Mouse (Mus musculus) midbrain, embryonic 11.5 days (tissue): ENCODE results near the gene Olfr559. TPM values are rescaled to one million over a fixed set of nuclear protein-coding genes. Genes with fewer than 3 reads are reported as not detected.

ENCODE experiments used
- ATAC-seq: fragments of 200-750 bp; cut with Nextera tagmentation; 2 replicates; pipeline ENCODE4 v1.8.0; 2017; ENCODE audit warnings: moderate TSS enrichment, moderate library complexity; ENCODE audit not compliant: low FRiP score
- DNase-seq: peaks from one replicate; pipeline ENCODE4 v3.0.0; 2015; ENCODE audit warnings: low spot score; ENCODE audit errors: missing footprints
- H3K27ac ChIP-seq: fragments of 300-500 bp; sonication (generic); 2 replicates; pipeline ENCODE4 v1.5.1; 2014; ENCODE audit warnings: low read depth, low read length
- H3K27me3 ChIP-seq: fragments of 300-500 bp; sonication (generic); 2 replicates; pipeline ENCODE4 v1.6.1; 2014; ENCODE audit warnings: mild to moderate bottlenecking, low read length, moderate library complexity, mixed read lengths; ENCODE audit not compliant: control insufficient read depth, insufficient read depth
- H3K36me3 ChIP-seq: fragments of 300-500 bp; sonication (generic); 2 replicates; pipeline ENCODE4 v1.6.1; 2014; ENCODE audit warnings: mild to moderate bottlenecking, low read length, moderate library complexity, mixed read lengths; ENCODE audit not compliant: control insufficient read depth, insufficient read depth
- H3K4me1 ChIP-seq: fragments of 300-500 bp; sonication (generic); 2 replicates; pipeline ENCODE4 v1.6.1; 2014; ENCODE audit warnings: low read length; ENCODE audit not compliant: control insufficient read depth, insufficient read depth
- H3K4me2 ChIP-seq: fragments of 300-500 bp; sonication (generic); 2 replicates; pipeline ENCODE4 v1.6.1; 2014; ENCODE audit warnings: mild to moderate bottlenecking, moderate library complexity
- H3K4me3 ChIP-seq: fragments of 300-500 bp; sonication (generic); 2 replicates; pipeline ENCODE4 v1.5.1; 2014; ENCODE audit warnings: low read depth, low read length
- H3K9ac ChIP-seq: fragments of 300-500 bp; sonication (generic); 2 replicates; pipeline ENCODE4 v1.6.1; 2014; ENCODE audit warnings: low read length
- H3K9me3 ChIP-seq: fragments of 300-500 bp; sonication (generic); 2 replicates; pipeline ENCODE4 v1.6.1; 2016; ENCODE audit warnings: low read length; ENCODE audit not compliant: control insufficient read depth
- WGBS: fragments of 180-500 bp; shearing (Covaris S2); extraction: QIAGEN DNeasy Blood & Tissue Kit; methylation state at CpG from one replicate; pipeline ENCODE4 v1.1.7; 2014; 5-methylcytosine and 5-hydroxymethylcytosine counted together
- polyA plus RNA-seq: library from polyadenylated mRNA; unstranded; fragments of >200 nt; fragmentation: Nextera tagmentation; extraction: Ambion mirVana; gene quantifications from 2 replicates; pipeline ENCODE4 v1.2.1, GENCODE M21; 2014

The Olfr559 gene
- polyA plus RNA-seq, 1 experiment from 2014 or later = not detected

DNA sequence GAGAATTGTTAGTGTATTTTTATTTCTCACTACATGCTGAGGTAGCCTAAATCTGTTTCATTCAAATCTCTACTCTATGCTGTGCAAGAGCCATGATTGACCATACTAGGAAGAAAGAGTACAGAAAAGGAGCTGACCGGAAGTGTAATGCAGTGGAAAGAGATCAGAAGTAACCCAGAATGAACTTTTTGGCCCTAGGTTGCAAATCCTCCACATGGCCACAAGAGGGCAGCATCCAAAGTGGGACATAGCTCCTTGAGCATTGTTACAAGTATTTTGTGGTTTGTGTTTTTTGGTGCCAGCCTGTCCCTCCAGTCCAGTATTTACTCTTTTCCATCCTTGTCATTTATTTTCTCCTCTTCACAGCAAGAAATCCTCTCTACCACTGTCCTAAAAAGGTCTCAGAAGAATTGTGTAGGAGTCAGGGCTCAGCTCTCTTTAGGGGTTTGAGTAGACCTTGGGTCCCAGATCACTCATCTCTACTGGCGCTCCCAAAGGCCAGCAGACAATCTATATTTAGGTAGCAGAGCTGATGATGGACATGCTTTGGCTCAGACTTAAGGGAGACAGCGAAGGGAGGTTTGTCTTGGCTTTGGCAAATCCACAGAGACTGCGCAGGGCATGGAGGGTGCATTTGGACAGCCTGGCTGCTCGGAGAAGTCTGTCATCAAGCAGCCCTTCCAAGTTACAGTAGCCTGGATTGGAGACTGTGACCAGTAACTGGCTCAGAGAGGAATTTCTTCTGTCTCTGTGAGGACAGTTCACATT lies 31.7 kb downstream of the Olfr559 start, which contains the start of gene Olfr557:
Gene Olfr557, plus strand, starts transcription at position 553 of the 768 bp plus-strand sequence.
- no peak within 1 kb of the TSS for H3K9ac ChIP-seq
- 82% methylated on average over 5 of the region's 5 CpGs for WGBS

DNA sequence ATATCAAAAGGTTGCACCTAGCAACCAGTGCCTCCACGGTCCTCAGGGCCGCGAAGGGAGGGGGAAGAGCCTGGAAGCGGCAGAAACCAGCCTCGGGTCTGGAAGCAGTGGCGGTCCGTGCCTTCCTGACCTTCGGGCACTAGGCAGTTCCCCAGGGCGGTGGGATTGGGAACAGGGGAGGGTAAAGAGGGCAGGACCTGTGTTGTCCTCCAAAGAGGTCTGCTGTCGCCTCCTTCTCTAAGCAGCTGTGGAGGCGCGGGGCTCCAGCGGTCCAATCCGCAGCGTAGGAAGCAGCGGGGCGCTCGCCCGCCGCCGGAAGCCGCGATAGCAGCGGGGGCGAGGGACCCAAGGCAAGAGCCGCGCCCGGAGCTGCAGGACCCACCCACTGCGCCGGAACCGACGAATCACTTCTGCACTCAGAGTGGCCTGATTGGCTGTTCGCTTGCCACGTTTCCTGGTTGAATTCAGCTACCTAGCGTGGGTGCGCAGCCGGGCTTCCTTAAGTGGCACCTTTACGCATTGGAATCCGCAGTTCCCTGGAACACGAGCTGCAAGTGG lies 40.3 kb downstream of the Olfr559 start, which contains the start of gene Trim68:
Gene Trim68, minus strand, starts transcription at position 384 of the 558 bp plus-strand sequence.
- under 1% methylated on average over 35 of the region's 40 CpGs for WGBS
- Histone ChIP-seq H3K9me3 (no peaks in the 10 kb centered on the region), H3K4me2 (peak within 1 kb of the TSS; percentile 61), H3K9ac (peak within 1 kb of the TSS; percentile 76), H3K36me3 (no peaks in the 10 kb centered on the region), H3K4me3 (peak within 1 kb of the TSS; percentile 48), H3K27me3 (no peaks in the 10 kb centered on the region), H3K4me1 (no peaks in the 10 kb centered on the region), H3K27ac (no peak within 1 kb of the TSS)
- ATAC-seq (peak; percentile 100), DNase-seq (peak; percentile 97)

More for the DNA sequence above, 31.7 kb downstream of the Olfr559 start, which contains the start of gene Olfr557:
- no peaks in the 10 kb centered on the region for H3K36me3 ChIP-seq
- DNase-seq (peak; percentile 85), ATAC-seq (0 out of 2 replicates have a peak, but pooled peaks have one; percentile 33)
- no peak within 1 kb of the TSS for H3K27ac ChIP-seq
- no peaks in the 10 kb centered on the region for H3K9me3 ChIP-seq
- H3K4me3 ChIP-seq = no peak within 1 kb of the TSS
- H3K27me3 ChIP-seq = no peaks in the 10 kb centered on the region
- no peak within 1 kb of the TSS for H3K4me2 ChIP-seq
- no peaks in the 10 kb centered on the region for H3K4me1 ChIP-seq

DNA sequence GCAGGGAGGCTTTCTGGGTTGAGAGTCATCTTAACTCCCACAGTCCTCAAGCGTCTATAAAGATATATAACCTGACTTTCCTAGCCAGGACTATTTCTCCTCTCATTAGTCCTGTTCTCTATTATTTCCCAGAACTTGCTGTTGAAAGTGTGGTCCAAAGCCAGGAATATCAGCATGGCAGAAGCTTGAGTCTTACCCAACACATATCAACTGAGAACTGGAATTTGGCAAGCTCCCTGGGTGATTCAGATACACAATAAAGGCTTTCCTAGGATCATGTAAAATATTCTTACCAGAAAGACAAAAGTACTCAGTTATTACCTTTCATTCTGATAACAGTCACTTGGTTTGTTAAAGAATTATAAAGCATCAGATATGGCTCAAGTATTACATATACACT lies 45.4 kb downstream of the Olfr559 start:
- H3K4me2 ChIP-seq = no peak overlapping the region
- ATAC-seq = no peak
- H3K4me3 ChIP-seq = no peak overlapping the region
- H3K36me3 ChIP-seq = no peaks in the 10 kb centered on the region
- no peak overlapping the region for H3K9ac ChIP-seq
- no peaks in the 10 kb centered on the region for H3K27me3 ChIP-seq
- no peak overlapping the region for H3K27ac ChIP-seq
- DNase-seq = no peak
- 89% methylated on average over 1 of the region's 1 CpGs for WGBS
- no peaks in the 10 kb centered on the region for H3K4me1 ChIP-seq
- H3K9me3 ChIP-seq = no peaks in the 10 kb centered on the region

DNA sequence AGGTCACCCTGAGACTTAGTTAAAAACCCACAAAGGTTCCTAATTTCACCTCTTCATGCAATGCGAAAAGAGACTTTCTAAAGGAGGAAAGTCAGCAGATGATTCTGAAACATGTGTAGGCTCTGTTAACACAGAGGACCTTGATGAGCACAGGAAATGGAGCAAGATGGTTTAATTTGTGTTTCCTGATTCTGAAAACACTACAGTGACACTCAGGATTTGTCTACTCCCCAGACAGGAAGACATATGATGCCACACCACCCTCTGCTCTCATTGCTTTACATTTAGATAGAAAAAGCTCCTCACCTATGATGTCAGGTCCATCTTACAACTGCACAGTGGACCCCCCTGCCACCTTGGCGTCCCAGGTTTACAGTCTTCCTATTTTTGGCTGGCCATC lies 51.1 kb downstream of the Olfr559 start:
- Histone ChIP-seq H3K27me3 (no peaks in the 10 kb centered on the region), H3K36me3 (no peaks in the 10 kb centered on the region), H3K4me3 (no peak overlapping the region), H3K9ac (no peak overlapping the region), H3K9me3 (no peaks in the 10 kb centered on the region), H3K4me1 (no peaks in the 10 kb centered on the region), H3K27ac (no peak overlapping the region), H3K4me2 (no peak overlapping the region)
- 74% methylated on average over 2 of the region's 2 CpGs for WGBS
- DNase-seq (no peak), ATAC-seq (no peak)

Other genes starting within 250 kb of the Olfr559 start
- gene Olfr543, start 245.8 kb downstream of the Olfr559 start, polyA plus RNA-seq = 0.25 and 0.33 TPM in 2 replicates
- gene Olfr544, start 239.2 kb downstream of the Olfr559 start, polyA plus RNA-seq = 0.04 and 0.10 TPM in 2 replicates
- 0.16 TPM in 1 of 2 replicates, not detected in the other for gene Olfr545, start 227.9 kb downstream of the Olfr559 start, polyA plus RNA-seq
- gene Olfr547, start 192.7 kb downstream of the Olfr559 start, polyA plus RNA-seq = not detected in 2 replicates
- gene Olfr548-ps1, start 186.6 kb downstream of the Olfr559 start, polyA plus RNA-seq = not detected in 2 replicates
- not detected in 2 replicates for gene Olfr549, start 177.6 kb downstream of the Olfr559 start, polyA plus RNA-seq
- gene Trim21, start 162.0 kb downstream of the Olfr559 start, polyA plus RNA-seq = 0.42 and 0.44 TPM in 2 replicates
- not detected in 2 replicates for gene Olfr550, start 156.0 kb downstream of the Olfr559 start, polyA plus RNA-seq
- not detected in 2 replicates for gene Olfr551, start 135.6 kb downstream of the Olfr559 start, polyA plus RNA-seq
- gene Olfr552, start 129.7 kb downstream of the Olfr559 start, polyA plus RNA-seq = not detected in 2 replicates
- gene Olfr553, start 109.3 kb downstream of the Olfr559 start, polyA plus RNA-seq = not detected in 2 replicates
- not detected in 2 replicates for gene Olfr554, start 89.1 kb downstream of the Olfr559 start, polyA plus RNA-seq
- not detected in 2 replicates for gene Olfr555, start 68.7 kb downstream of the Olfr559 start, polyA plus RNA-seq
- not detected in 2 replicates for gene Olfr556, start 62.6 kb downstream of the Olfr559 start, polyA plus RNA-seq
- 9.5 and 10.8 TPM in 2 replicates for gene Trim68, start 40.2 kb downstream of the Olfr559 start, polyA plus RNA-seq
- not detected in 2 replicates for gene Olfr557, start 31.6 kb downstream of the Olfr559 start, polyA plus RNA-seq
- not detected in 2 replicates for gene Olfr558, start 25.3 kb downstream of the Olfr559 start, polyA plus RNA-seq
- gene Olfr33, start 8.4 kb downstream of the Olfr559 start, polyA plus RNA-seq = not detected in 2 replicates
- gene Olfr560, start 31.9 kb upstream of the Olfr559 start, polyA plus RNA-seq = not detected in 2 replicates
- not detected in 2 replicates for gene Olfr78, start 32.0 kb upstream of the Olfr559 start, polyA plus RNA-seq
- gene Olfr561, start 43.7 kb upstream of the Olfr559 start, polyA plus RNA-seq = not detected in 2 replicates
- gene Olfr564, start 76.0 kb upstream of the Olfr559 start, polyA plus RNA-seq = not detected in 2 replicates
- gene Olfr566, start 131.3 kb upstream of the Olfr559 start, polyA plus RNA-seq = not detected in 2 replicates
- not detected in 2 replicates for gene Olfr568, start 149.6 kb upstream of the Olfr559 start, polyA plus RNA-seq
- not detected in 2 replicates for gene Olfr569, start 163.4 kb upstream of the Olfr559 start, polyA plus RNA-seq
- gene Olfr570, start 167.1 kb upstream of the Olfr559 start, polyA plus RNA-seq = not detected in 2 replicates
- 0.11 TPM in 1 of 2 replicates, not detected in the other for gene Olfr571, start 190.0 kb upstream of the Olfr559 start, polyA plus RNA-seq
- not detected in 2 replicates for gene Olfr572, start 196.9 kb upstream of the Olfr559 start, polyA plus RNA-seq
- gene Olfr573-ps1, start 215.1 kb upstream of the Olfr559 start, polyA plus RNA-seq = not detected in 2 replicates
- not detected in 2 replicates for gene Olfr574, start 221.0 kb upstream of the Olfr559 start, polyA plus RNA-seq
- gene Olfr575, start 231.3 kb upstream of the Olfr559 start, polyA plus RNA-seq = not detected in 2 replicates
- not detected in 2 replicates for gene Olfr576, start 235.2 kb upstream of the Olfr559 start, polyA plus RNA-seq
- gene Olfr577, start 248.5 kb upstream of the Olfr559 start, polyA plus RNA-seq = not detected in 2 replicates